9 mouse cellular contexts compared by ENCODE assay signal in genomic region chr17:51831121-51831701, GRCm38 (mm10). TPM values are rescaled to one million over a fixed set of nuclear protein-coding genes. Genes with fewer than 3 reads are reported as not detected.
DNase-seq lines count a peak whose midpoint lies in the region; ATAC-seq lines count a peak whose summit lies in the region.
"Had no signal": no experiment of that assay in that cellular context is flagged by ENCODE, and none has a peak within 500 bp of the region (broad histone marks: within the 10 kb centered on the region; RNA-seq: fewer than 3 reads in every experiment).

No protein-coding gene starts in this region.

- peak overlapping the region; percentile 69 for H3K4me3 ChIP-seq in kidney, embryonic 15.5 days (replicated peaks)
- H3K4me3 ChIP-seq in embryonic facial prominence, embryonic 15.5 days (replicated peaks): peak overlapping the region; percentile 66
- peak overlapping the region; percentile 68 for H3K4me3 ChIP-seq in limb, embryonic 13.5 days

- no peak for ATAC-seq in kidney, embryonic 15.5 days (replicated peaks; ENCODE audit: low FRiP score)
- no peak for ATAC-seq in embryonic facial prominence, embryonic 15.5 days (ENCODE audit: insufficient number of reproducible peaks, low FRiP score, low TSS enrichment, low read depth)
- no peak for ATAC-seq in limb, embryonic 13.5 days (ENCODE audit: low FRiP score, low read depth)
- ATAC-seq in erythroid progenitor cell, adult 5-6 weeks (replicated peaks; ENCODE audit: low FRiP score, poor library complexity, severe bottlenecking): no peak
- ATAC-seq: Patski had no signal

- no peak overlapping the region for H3K9ac ChIP-seq in kidney, embryonic 15.5 days
- no peak overlapping the region; the same call in 1 of the 2 replicates for H3K9ac ChIP-seq in embryonic facial prominence, embryonic 15.5 days
- peak overlapping the region; percentile 70; the same call in 1 of the 2 replicates for H3K9ac ChIP-seq in limb, embryonic 13.5 days

- H3K27ac ChIP-seq in kidney, embryonic 15.5 days: no peak overlapping the region
- no peak overlapping the region for H3K27ac ChIP-seq in embryonic facial prominence, embryonic 15.5 days (replicated peaks)
- H3K27ac ChIP-seq in limb, embryonic 13.5 days: no peak overlapping the region

- DNase-seq in kidney, adult 9 months: no peak
- DNase-seq in retina, postnatal 1 day: peak; percentile 28
- no peak for DNase-seq in ovary, postnatal 14 days (ENCODE audit: low spot score)
- DNase-seq in gastrocnemius, postnatal 14 days: no peak

- no peaks in the 10 kb centered on the region for H3K36me3 ChIP-seq in kidney, embryonic 15.5 days
- H3K36me3 ChIP-seq in embryonic facial prominence, embryonic 15.5 days: no peaks in the 10 kb centered on the region
- H3K36me3 ChIP-seq in limb, embryonic 13.5 days: no peaks in the 10 kb centered on the region

- H3K9me3 ChIP-seq in kidney, embryonic 15.5 days (replicated peaks): no peaks in the 10 kb centered on the region
- H3K9me3 ChIP-seq in embryonic facial prominence, embryonic 15.5 days (replicated peaks): no peaks in the 10 kb centered on the region
- no peaks in the 10 kb centered on the region for H3K9me3 ChIP-seq in limb, embryonic 13.5 days

- H3K4me2 ChIP-seq in kidney, embryonic 15.5 days: peak overlapping the region; percentile 100
- peak overlapping the region; percentile 91 for H3K4me2 ChIP-seq in embryonic facial prominence, embryonic 15.5 days (replicated peaks)
- H3K4me2 ChIP-seq in limb, embryonic 13.5 days (replicated peaks): peak overlapping the region; percentile 94

- intact Hi-C loops in gastrocnemius, postnatal 14 days (cut with DNase I; ENCODE audit: low total_unique reads): no loop called here

- H3K4me1 ChIP-seq in kidney, embryonic 15.5 days: peaks cover 23% of the 10 kb centered on the region
- peaks cover 21% of the 10 kb centered on the region for H3K4me1 ChIP-seq in embryonic facial prominence, embryonic 15.5 days
- peaks cover 22% of the 10 kb centered on the region for H3K4me1 ChIP-seq in limb, embryonic 13.5 days

- peaks cover 85% of the 10 kb centered on the region for H3K27me3 ChIP-seq in kidney, embryonic 15.5 days
- peaks cover 67% of the 10 kb centered on the region for H3K27me3 ChIP-seq in embryonic facial prominence, embryonic 15.5 days
- peaks cover 82% of the 10 kb centered on the region for H3K27me3 ChIP-seq in limb, embryonic 13.5 days

- WGBS in kidney, embryonic 15.5 days: 13% methylated on average over 14 of the region's 14 CpGs
- 13% methylated on average over 14 of the region's 14 CpGs for WGBS in embryonic facial prominence, embryonic 15.5 days
- 14% methylated on average over 14 of the region's 14 CpGs for WGBS in limb, embryonic 13.5 days

RNA-seq across cellular contexts. Expression of gene Satb1, which starts 1.9 kb away (rescaled TPM):
- 6.7 and 7.4 TPM in 2 replicates for polyA plus RNA-seq in kidney, embryonic 15.5 days (2015; fragmentation: Nextera tagmentation; extraction: Ambion mirVana)
- polyA plus RNA-seq in embryonic facial prominence, embryonic 15.5 days (2015; fragmentation: Nextera tagmentation; extraction: Ambion mirVana): 16.0 and 16.9 TPM in 2 replicates
- 15.0 and 16.1 TPM in 2 replicates for polyA plus RNA-seq in limb, embryonic 13.5 days (2015; fragmentation: Nextera tagmentation; extraction: Ambion mirVana)
- 10 to 100 TPM; 58.6 to 67.1 TPM for total RNA-seq in gastrocnemius, postnatal 14 days (2021)
- 15.9 and 24.3 TPM in 2 replicates for total RNA-seq in erythroid progenitor cell, adult 5-6 weeks (2015; ENCODE audit: low replicate concordance)
- total RNA-seq in erythroid progenitor cell, adult 5-6 weeks (2017; ENCODE audit: low replicate concordance): 4.2 and 5.6 TPM in 2 replicates
